Mouse (Mus musculus): ENCODE measurements around the gene Zfp821. TPM values are rescaled to one million over a fixed set of nuclear protein-coding genes. Genes with fewer than 3 reads are reported as not detected.
A peak's percentile ranks its signal among the peaks of the same experiment; 100 is the strongest.

Gene Zfp821
- polyA plus RNA-seq, 1 experiment from 2014 or later: 25.1 TPM

DNA sequence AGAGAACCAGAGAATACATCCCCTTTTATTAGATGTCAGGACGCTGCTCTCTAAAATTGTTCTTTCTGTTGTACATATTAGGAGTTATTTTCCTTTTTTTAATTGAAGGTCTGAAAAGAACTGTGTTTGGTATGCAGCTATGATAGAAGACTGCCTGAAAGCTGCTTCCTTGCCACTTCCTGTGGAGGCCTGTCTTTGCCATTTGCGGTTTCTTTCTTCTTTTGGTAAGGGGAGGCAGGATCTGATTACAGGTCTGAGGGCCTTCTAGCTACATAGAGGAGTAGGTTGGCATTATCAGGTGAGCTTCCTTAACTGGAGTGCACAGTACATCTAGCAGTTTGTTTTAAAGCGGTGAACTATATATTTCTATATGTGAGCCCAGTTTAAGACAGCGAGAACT lies 2.6 kb downstream of the Zfp821 start:
- Histone ChIP-seq H3K27me3 (ENCODE audit: insufficient read depth, low read length) (no peaks in the 10 kb centered on the region), H3K4me2 (replicated peaks; ENCODE audit: low read depth, low read length) (no peak overlapping the region), H3K36me3 (ENCODE audit: insufficient read depth, low read length) (peaks cover 42% of the 10 kb centered on the region), H3K4me3 (ENCODE audit: low read length) (no peak overlapping the region), H3K9ac (replicated peaks; ENCODE audit: low read length) (no peak overlapping the region), H3K9me3 (ENCODE audit: low read length) (no peaks in the 10 kb centered on the region), H3K4me1 (ENCODE audit: insufficient read depth, low read length) (peaks cover 27% of the 10 kb centered on the region), H3K27ac (ENCODE audit: low read length) (no peak overlapping the region)
- no peak for ATAC-seq (ENCODE audit: low FRiP score, low TSS enrichment)
- WGBS: 92% methylated on average over 4 of the region's 4 CpGs

DNA sequence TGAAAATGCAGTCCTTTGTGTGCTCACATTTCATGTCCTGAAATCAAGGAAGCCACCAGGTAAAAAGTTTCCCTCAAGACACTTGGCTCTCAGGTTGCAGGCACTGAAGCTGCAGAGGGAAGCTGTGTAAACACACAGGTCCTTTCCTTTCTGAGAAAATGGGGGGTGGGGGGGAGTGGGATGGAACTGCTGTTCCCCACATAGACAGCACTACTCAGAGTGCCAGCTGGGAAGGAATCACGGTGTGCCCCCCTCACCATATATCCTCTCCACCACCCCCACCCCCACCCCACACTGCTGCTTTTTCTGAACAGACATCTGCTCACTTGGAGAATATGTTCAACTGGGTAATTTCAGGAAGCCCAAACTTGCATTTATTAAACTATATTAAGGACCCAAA lies 7.2 kb downstream of the Zfp821 start:
- no peak for ATAC-seq (ENCODE audit: low FRiP score, low TSS enrichment)
- Histone ChIP-seq H3K27me3 (ENCODE audit: insufficient read depth, low read length) (no peaks in the 10 kb centered on the region), H3K36me3 (ENCODE audit: insufficient read depth, low read length) (peaks cover 73% of the 10 kb centered on the region), H3K4me3 (ENCODE audit: low read length) (no peak overlapping the region), H3K4me1 (ENCODE audit: insufficient read depth, low read length) (peaks cover 8% of the 10 kb centered on the region), H3K9me3 (ENCODE audit: low read length) (no peaks in the 10 kb centered on the region), H3K9ac (replicated peaks; ENCODE audit: low read length) (no peak overlapping the region), H3K27ac (ENCODE audit: low read length) (no peak overlapping the region), H3K4me2 (replicated peaks; ENCODE audit: low read depth, low read length) (no peak overlapping the region)
- 83% methylated on average over 1 of the region's 1 CpGs for WGBS

DNA sequence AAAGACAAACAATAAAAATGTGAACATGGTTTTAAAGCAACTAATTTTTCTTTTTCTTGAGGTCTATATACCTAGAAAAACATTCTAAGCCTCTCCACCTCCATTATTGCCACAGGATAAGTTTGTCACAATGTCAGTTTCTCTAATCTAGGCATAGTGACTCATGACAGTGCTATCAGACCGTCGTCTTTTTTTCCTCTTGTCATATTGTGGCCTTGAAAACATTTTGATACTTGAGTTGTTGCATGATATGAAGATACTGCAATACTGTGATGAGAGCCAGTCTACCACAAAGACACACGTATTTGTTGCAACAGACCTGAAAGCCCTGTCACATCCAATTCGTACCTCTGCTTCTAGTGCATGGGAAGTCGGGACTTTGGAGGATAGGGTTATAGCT lies 9.6 kb downstream of the Zfp821 start:
- Histone ChIP-seq H3K4me3 (ENCODE audit: low read length) (no peak overlapping the region), H3K9me3 (ENCODE audit: low read length) (no peaks in the 10 kb centered on the region), H3K4me2 (replicated peaks; ENCODE audit: low read depth, low read length) (no peak overlapping the region), H3K27ac (ENCODE audit: low read length) (no peak overlapping the region), H3K36me3 (ENCODE audit: insufficient read depth, low read length) (peaks cover 70% of the 10 kb centered on the region), H3K9ac (replicated peaks; ENCODE audit: low read length) (no peak overlapping the region), H3K27me3 (ENCODE audit: insufficient read depth, low read length) (no peaks in the 10 kb centered on the region), H3K4me1 (ENCODE audit: insufficient read depth, low read length) (no peaks in the 10 kb centered on the region)
- no peak for ATAC-seq (ENCODE audit: low FRiP score, low TSS enrichment)
- 93% methylated on average over 5 of the region's 5 CpGs for WGBS

DNA sequence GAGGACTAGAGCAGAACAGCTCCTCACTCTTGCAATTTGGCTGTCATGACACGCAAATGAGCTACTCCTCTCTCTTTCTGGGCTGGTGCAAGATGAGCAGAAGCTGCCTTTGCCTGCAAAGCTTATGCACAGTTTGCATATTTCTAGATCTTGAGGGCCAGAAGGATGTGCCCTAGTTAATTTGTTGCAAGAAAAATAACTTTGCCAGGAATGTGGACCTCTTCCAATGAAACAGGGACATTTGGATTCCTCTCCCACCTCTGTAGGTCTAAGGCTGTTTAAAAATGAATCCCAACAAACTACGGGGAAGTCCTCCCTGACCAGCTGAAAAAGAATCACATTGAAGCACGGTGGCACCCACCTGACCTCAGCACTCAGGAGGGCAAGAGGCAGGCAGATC lies 19.8 kb downstream of the Zfp821 start:
- no peaks in the 10 kb centered on the region for H3K27me3 ChIP-seq (ENCODE audit: insufficient read depth, low read length)
- no peaks in the 10 kb centered on the region for H3K4me1 ChIP-seq (ENCODE audit: insufficient read depth, low read length)
- no peak overlapping the region for H3K9ac ChIP-seq (replicated peaks; ENCODE audit: low read length)
- no peak overlapping the region for H3K4me2 ChIP-seq (replicated peaks; ENCODE audit: low read depth, low read length)
- H3K9me3 ChIP-seq (ENCODE audit: low read length): no peaks in the 10 kb centered on the region
- H3K36me3 ChIP-seq (ENCODE audit: insufficient read depth, low read length): peaks cover 62% of the 10 kb centered on the region
- H3K27ac ChIP-seq (ENCODE audit: low read length): 0 out of 2 replicates have a peak overlapping the region, but pooled peaks have one; percentile 28
- no peak overlapping the region for H3K4me3 ChIP-seq (ENCODE audit: low read length)
- 75% methylated on average over 3 of the region's 3 CpGs for WGBS
- no peak for ATAC-seq (ENCODE audit: low FRiP score, low TSS enrichment)

DNA sequence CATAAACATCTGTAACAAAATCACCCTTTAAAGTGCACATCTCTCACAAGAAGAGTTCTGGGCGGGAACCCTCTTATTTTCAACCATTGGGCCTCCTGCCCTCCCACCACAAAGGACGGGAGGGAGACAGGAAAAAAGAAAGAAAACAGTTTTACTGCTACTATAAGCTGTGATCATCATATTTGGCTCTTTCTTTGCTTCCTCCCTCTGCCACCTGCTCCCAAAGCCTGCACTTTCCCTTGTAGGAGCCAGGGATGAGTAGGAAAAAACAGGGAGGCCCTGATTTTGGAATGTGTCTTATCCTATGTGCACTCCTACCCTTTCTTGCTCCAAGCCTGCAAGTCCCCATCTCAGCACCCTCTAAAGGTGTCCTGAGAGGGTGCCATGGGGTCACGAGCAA lies 25.7 kb downstream of the Zfp821 start:
- ATAC-seq (ENCODE audit: low FRiP score, low TSS enrichment): no peak
- no peaks in the 10 kb centered on the region for H3K27me3 ChIP-seq (ENCODE audit: insufficient read depth, low read length)
- H3K4me3 ChIP-seq (ENCODE audit: low read length): no peak overlapping the region
- H3K36me3 ChIP-seq (ENCODE audit: insufficient read depth, low read length): peaks cover 36% of the 10 kb centered on the region
- H3K4me1 ChIP-seq (ENCODE audit: insufficient read depth, low read length): peaks cover 4% of the 10 kb centered on the region
- H3K9ac ChIP-seq (replicated peaks; ENCODE audit: low read length): no peak overlapping the region
- no peak overlapping the region for H3K27ac ChIP-seq (ENCODE audit: low read length)
- no peak overlapping the region for H3K4me2 ChIP-seq (replicated peaks; ENCODE audit: low read depth, low read length)
- 76% methylated on average over 3 of the region's 3 CpGs for WGBS
- no peaks in the 10 kb centered on the region for H3K9me3 ChIP-seq (ENCODE audit: low read length)

DNA sequence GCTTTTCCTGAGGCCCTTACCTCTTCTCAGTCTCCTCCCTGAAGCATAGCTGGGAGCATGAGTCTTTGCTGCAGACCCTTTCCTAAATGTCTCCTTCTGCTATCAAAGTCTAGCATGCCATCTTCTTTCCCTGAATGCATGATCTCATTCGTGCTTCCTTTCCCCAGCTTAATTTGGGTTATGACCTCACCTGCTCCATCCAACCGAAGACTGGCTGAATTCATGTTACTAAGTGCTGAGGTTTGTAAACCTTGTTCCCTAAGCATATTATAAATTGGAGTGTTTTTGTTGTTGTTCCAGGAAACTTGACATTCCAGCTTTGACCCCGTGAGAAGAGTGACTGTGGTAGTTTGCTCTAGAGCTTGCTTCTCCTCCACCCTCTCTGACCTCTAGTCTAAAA lies 28.7 kb downstream of the Zfp821 start:
- no peak overlapping the region for H3K4me3 ChIP-seq (ENCODE audit: low read length)
- peaks cover 31% of the 10 kb centered on the region for H3K36me3 ChIP-seq (ENCODE audit: insufficient read depth, low read length)
- H3K27ac ChIP-seq (ENCODE audit: low read length): no peak overlapping the region
- no peaks in the 10 kb centered on the region for H3K27me3 ChIP-seq (ENCODE audit: insufficient read depth, low read length)
- H3K4me1 ChIP-seq (ENCODE audit: insufficient read depth, low read length): peaks cover 12% of the 10 kb centered on the region
- no peaks in the 10 kb centered on the region for H3K9me3 ChIP-seq (ENCODE audit: low read length)
- no peak overlapping the region for H3K9ac ChIP-seq (replicated peaks; ENCODE audit: low read length)
- no peak for ATAC-seq (ENCODE audit: low FRiP score, low TSS enrichment)
- WGBS: 76% methylated on average over 3 of the region's 3 CpGs
- no peak overlapping the region for H3K4me2 ChIP-seq (replicated peaks; ENCODE audit: low read depth, low read length)

DNA sequence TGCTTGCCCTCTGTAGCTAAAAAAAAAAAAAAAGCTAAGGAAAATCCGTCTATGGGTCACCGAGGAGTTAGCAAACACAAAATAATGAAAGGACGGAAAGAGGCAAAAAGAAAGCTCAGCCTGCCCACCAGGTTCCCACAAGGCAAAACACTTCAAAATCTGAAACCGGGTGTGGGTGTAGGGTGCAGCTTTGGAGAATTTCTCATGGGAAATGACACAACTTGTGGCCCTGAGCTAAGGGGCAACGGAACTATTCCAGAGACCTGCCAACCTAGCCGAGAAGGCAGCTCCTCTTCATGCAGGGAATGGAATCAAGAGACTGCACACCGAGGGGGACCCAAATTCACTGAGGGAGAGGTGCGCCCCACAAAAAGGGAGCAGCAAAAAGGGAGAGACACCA lies 31.5 kb downstream of the Zfp821 start:
- Histone ChIP-seq H3K9me3 (ENCODE audit: low read length) (no peaks in the 10 kb centered on the region), H3K4me3 (ENCODE audit: low read length) (peak overlapping the region; percentile 85), H3K36me3 (ENCODE audit: insufficient read depth, low read length) (peaks cover 23% of the 10 kb centered on the region), H3K9ac (replicated peaks; ENCODE audit: low read length) (peak overlapping the region; percentile 93), H3K4me1 (ENCODE audit: insufficient read depth, low read length) (peaks cover 12% of the 10 kb centered on the region), H3K27ac (ENCODE audit: low read length) (no peak overlapping the region; the same call in 1 of the 2 replicates), H3K27me3 (ENCODE audit: insufficient read depth, low read length) (no peaks in the 10 kb centered on the region), H3K4me2 (replicated peaks; ENCODE audit: low read depth, low read length) (peak overlapping the region; percentile 71)
- WGBS: 5% methylated on average over 8 of the region's 8 CpGs
- 0 out of 2 replicates have a peak, but pooled peaks have one; percentile 18 for ATAC-seq (ENCODE audit: low FRiP score, low TSS enrichment)

DNA sequence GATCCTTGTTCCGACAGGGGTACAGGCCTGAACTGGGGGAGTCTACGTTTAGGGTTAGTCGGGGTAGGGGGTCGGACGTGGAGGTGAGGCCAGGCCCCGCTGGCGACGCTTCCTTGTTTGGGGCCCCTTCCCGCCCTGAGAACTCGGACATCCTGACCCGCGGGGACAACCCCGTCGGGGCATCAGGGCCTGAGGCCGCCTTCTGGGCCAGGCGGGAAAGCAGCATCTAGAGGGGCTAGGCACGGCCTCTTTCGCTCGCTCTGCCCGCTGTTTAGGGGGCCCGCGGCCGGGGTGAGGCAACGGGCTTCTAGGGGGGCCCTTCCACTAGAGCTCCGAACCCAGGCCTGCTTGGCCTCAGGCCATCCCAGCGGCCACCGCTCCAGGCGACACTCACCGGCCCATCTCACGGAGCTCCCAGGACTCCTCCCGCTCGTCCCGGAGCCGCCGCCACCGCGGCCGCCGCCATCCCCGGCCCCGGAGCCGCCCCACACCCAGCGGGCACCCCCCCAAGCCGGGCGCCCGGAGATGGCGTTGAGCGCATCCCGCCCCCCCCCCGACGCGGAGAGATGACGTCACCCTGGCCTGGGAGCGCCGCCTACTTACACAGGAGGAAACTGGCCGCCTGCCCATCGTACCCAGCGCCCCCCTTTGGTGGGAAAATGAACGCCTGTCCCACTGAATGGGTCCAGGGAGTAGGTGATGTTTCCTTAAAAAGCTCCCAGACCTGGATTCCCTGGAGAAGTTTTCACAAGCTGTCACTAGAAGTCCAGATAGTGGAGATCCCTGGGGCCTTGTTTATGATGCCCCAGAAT lies 32.1 kb downstream of the Zfp821 start, which contains the start of gene Atxn1l:
Gene Atxn1l (minus strand): TSS at position 503 of the 812 bp plus-strand sequence.
- peaks cover 17% of the 10 kb centered on the region for H3K36me3 ChIP-seq (ENCODE audit: insufficient read depth, low read length)
- peak within 1 kb of the TSS; percentile 71 for H3K4me2 ChIP-seq (replicated peaks; ENCODE audit: low read depth, low read length)
- WGBS: under 1% methylated on average over 54 of the region's 59 CpGs

DNA sequence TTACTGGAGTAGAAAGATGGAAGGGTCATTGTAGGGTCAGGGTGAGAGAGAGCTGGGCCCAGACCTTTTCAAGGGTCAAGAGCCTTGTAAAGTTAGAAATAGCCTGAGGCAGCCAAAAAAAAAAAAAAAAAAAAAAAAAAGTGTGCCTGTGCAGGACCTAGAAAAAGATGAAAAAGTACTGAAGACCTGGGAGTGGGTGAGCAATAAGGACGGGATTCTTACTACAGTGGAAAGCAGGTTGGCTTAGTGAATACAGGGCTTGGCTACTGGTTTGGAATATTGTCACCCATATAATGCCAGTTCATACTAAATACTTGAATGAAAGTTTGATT lies 32.7 kb downstream of the Zfp821 start:
- no peak for ATAC-seq (ENCODE audit: low FRiP score, low TSS enrichment)
- 79% methylated on average over 1 of the region's 1 CpGs for WGBS
- Histone ChIP-seq H3K9ac (replicated peaks; ENCODE audit: low read length) (peak overlapping the region; percentile 93), H3K27me3 (ENCODE audit: insufficient read depth, low read length) (no peaks in the 10 kb centered on the region), H3K4me1 (ENCODE audit: insufficient read depth, low read length) (peaks cover 12% of the 10 kb centered on the region), H3K36me3 (ENCODE audit: insufficient read depth, low read length) (peaks cover 11% of the 10 kb centered on the region), H3K27ac (ENCODE audit: low read length) (0 out of 2 replicates have a peak overlapping the region, but pooled peaks have one; percentile 61), H3K4me3 (ENCODE audit: low read length) (peak overlapping the region; percentile 85), H3K9me3 (ENCODE audit: low read length) (no peaks in the 10 kb centered on the region), H3K4me2 (replicated peaks; ENCODE audit: low read depth, low read length) (peak overlapping the region; percentile 71)

More for the DNA sequence above, 32.1 kb downstream of the Zfp821 start, which contains the start of gene Atxn1l:
- Histone ChIP-seq H3K4me1 (ENCODE audit: insufficient read depth, low read length) (peaks cover 12% of the 10 kb centered on the region), H3K4me3 (ENCODE audit: low read length) (peak within 1 kb of the TSS; percentile 85), H3K27me3 (ENCODE audit: insufficient read depth, low read length) (no peaks in the 10 kb centered on the region), H3K9ac (replicated peaks; ENCODE audit: low read length) (peak within 1 kb of the TSS; percentile 93), H3K27ac (ENCODE audit: low read length) (peak within 1 kb of the TSS; percentile 61), H3K9me3 (ENCODE audit: low read length) (no peaks in the 10 kb centered on the region)
- peak; percentile 90 for ATAC-seq (ENCODE audit: low FRiP score, low TSS enrichment)

DNA sequence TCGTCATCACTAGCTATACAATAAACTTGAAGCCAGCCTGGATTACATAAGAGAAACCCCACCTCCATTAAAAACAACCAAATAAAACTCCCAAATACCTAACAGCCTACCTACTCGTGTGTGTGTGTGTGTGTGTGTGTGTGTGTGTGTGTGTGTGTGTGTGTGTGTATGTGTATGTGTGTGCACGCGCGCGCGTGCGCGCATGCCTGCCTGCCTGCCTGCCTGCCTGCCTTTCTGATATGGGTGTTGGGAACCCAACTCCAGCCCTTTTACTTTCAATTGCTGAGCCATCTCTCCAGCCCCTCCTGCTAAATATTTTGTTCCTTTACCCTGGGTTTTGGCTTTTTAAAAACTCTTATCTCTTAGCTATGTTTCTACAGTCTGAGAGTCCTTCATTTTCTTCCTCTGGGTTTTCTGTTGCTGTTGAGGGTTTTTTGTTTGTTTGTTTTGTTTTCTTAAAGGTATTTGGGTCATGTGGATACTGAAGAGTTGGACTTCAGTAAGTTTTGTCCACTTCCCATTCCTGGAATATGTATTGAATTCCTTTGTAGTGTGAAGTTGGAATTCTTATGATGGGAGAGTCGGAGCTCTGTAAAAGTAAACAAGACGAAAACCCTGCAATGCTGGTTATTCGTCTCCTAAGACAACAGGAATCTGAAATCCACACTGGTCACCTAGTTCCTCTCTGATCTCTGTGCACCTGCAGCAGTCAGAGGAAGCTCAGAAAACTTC lies 42.3 kb downstream of the Zfp821 start:
- no peak overlapping the region for H3K4me2 ChIP-seq (replicated peaks; ENCODE audit: low read depth, low read length)
- H3K4me3 ChIP-seq (ENCODE audit: low read length): no peak overlapping the region
- no peak for ATAC-seq (ENCODE audit: low FRiP score, low TSS enrichment)
- no peaks in the 10 kb centered on the region for H3K27me3 ChIP-seq (ENCODE audit: insufficient read depth, low read length)
- H3K9me3 ChIP-seq (ENCODE audit: low read length): no peaks in the 10 kb centered on the region
- H3K9ac ChIP-seq (replicated peaks; ENCODE audit: low read length): no peak overlapping the region
- H3K4me1 ChIP-seq (ENCODE audit: insufficient read depth, low read length): no peaks in the 10 kb centered on the region
- H3K27ac ChIP-seq (ENCODE audit: low read length): no peak overlapping the region
- H3K36me3 ChIP-seq (ENCODE audit: insufficient read depth, low read length): no peaks in the 10 kb centered on the region
- WGBS: 79% methylated on average over 12 of the region's 12 CpGs
